Mouse (Mus musculus) bone marrow macrophage, adult 2 months (primary cell): ENCODE data around the gene Slc29a2.

Experiments used
- CTCF ChIP-seq: IDR thresholded peaks from 2 replicates; pipeline ENCODE4 v1.5.1; 2012; ENCODE audit warnings: low read depth, mild to moderate bottlenecking, low read length, moderate library complexity
- POLR2A ChIP-seq: IDR thresholded peaks from 2 replicates; pipeline ENCODE4 v1.6.1; 2012; ENCODE audit warnings: mild to moderate bottlenecking, low read depth, low read length, borderline replicate concordance

- TF ChIP-seq CTCF (no peak), POLR2A (no peak)
Observed at GRCm38 (mm10) chr19:5058801-5059771, 35.4 kb downstream of the Slc29a2 start.
